Mouse (Mus musculus): ENCODE results near the gene Tmeff1. TPM values are rescaled to one million over a fixed set of nuclear protein-coding genes. Genes with fewer than 3 reads are reported as not detected.

Tmeff1 gene
- total RNA-seq, 2 experiments from 2014 or later = 1.3 TPM; not detected in 1

- ATAC-seq (replicated peaks; ENCODE audit: poor library complexity, severe bottlenecking) = no peak
Observed at GRCm38 (mm10) chr4:48615483-48615882, 30.5 kb downstream of the Tmeff1 start.

- no peak for ATAC-seq (replicated peaks; ENCODE audit: poor library complexity, severe bottlenecking)
Observed at GRCm38 (mm10) chr4:48617201-48617600, 32.2 kb downstream of the Tmeff1 start.

- no peak for ATAC-seq (replicated peaks; ENCODE audit: poor library complexity, severe bottlenecking)
Observed at GRCm38 (mm10) chr4:48620121-48620520, 35.1 kb downstream of the Tmeff1 start.

GRCm38 (mm10) chr4:48622246-48622645 lies 37.3 kb downstream of the Tmeff1 start:
- no peak for ATAC-seq (replicated peaks; ENCODE audit: poor library complexity, severe bottlenecking)

GRCm38 (mm10) chr4:48622946-48623345 lies 38.0 kb downstream of the Tmeff1 start:
- no peak for ATAC-seq (replicated peaks; ENCODE audit: poor library complexity, severe bottlenecking)

- ATAC-seq (replicated peaks; ENCODE audit: poor library complexity, severe bottlenecking) = no peak
Observed at GRCm38 (mm10) chr4:48624961-48625360, 40.0 kb downstream of the Tmeff1 start.

- ATAC-seq (replicated peaks; ENCODE audit: poor library complexity, severe bottlenecking) = no peak
Observed at GRCm38 (mm10) chr4:48625836-48626235, 40.9 kb downstream of the Tmeff1 start.

- no peak for ATAC-seq (replicated peaks; ENCODE audit: poor library complexity, severe bottlenecking)
Observed at GRCm38 (mm10) chr4:48629445-48629844, 44.5 kb downstream of the Tmeff1 start.

- ATAC-seq (replicated peaks; ENCODE audit: poor library complexity, severe bottlenecking) = no peak
Observed at GRCm38 (mm10) chr4:48633529-48633928, 48.6 kb downstream of the Tmeff1 start.

GRCm38 (mm10) chr4:48634058-48634457 lies 49.1 kb downstream of the Tmeff1 start:
- ATAC-seq (replicated peaks; ENCODE audit: poor library complexity, severe bottlenecking) = peak; percentile 44; the same call in 1 of the 2 replicates

GRCm38 (mm10) chr4:48636831-48637230 lies 51.9 kb downstream of the Tmeff1 start:
- no peak for ATAC-seq (replicated peaks; ENCODE audit: poor library complexity, severe bottlenecking)

- ATAC-seq (replicated peaks; ENCODE audit: poor library complexity, severe bottlenecking) = no peak
Observed at GRCm38 (mm10) chr4:48638132-48638531, 53.2 kb downstream of the Tmeff1 start.

GRCm38 (mm10) chr4:48639503-48639902 lies 54.5 kb downstream of the Tmeff1 start:
- ATAC-seq (replicated peaks; ENCODE audit: poor library complexity, severe bottlenecking) = no peak

GRCm38 (mm10) chr4:48643801-48644200 lies 58.8 kb downstream of the Tmeff1 start:
- no peak for ATAC-seq (replicated peaks; ENCODE audit: poor library complexity, severe bottlenecking)

- ATAC-seq (replicated peaks; ENCODE audit: poor library complexity, severe bottlenecking) = no peak
Observed at GRCm38 (mm10) chr4:48646143-48646542, 61.2 kb downstream of the Tmeff1 start.

GRCm38 (mm10) chr4:48650617-48651360 lies 65.8 kb downstream of the Tmeff1 start:
- no peak for ATAC-seq (replicated peaks; ENCODE audit: poor library complexity, severe bottlenecking)

- no peak for ATAC-seq (replicated peaks; ENCODE audit: poor library complexity, severe bottlenecking)
Observed at GRCm38 (mm10) chr4:48654118-48654517, 69.1 kb downstream of the Tmeff1 start.

- peak; percentile 91 for ATAC-seq (replicated peaks; ENCODE audit: poor library complexity, severe bottlenecking)
Observed at GRCm38 (mm10) chr4:48656530-48656929, 71.6 kb downstream of the Tmeff1 start.

GRCm38 (mm10) chr4:48660144-48660543 lies 75.2 kb downstream of the Tmeff1 start:
- peak; percentile 53; the same call in 1 of the 2 replicates for ATAC-seq (replicated peaks; ENCODE audit: poor library complexity, severe bottlenecking)

- no peak for ATAC-seq (replicated peaks; ENCODE audit: poor library complexity, severe bottlenecking)
Observed at GRCm38 (mm10) chr4:48660619-48661575, 75.9 kb downstream of the Tmeff1 start.

GRCm38 (mm10) chr4:48663271-48663670 lies 78.3 kb downstream of the Tmeff1 start, which contains the start of gene Cavin4:
Gene Cavin4, plus strand, starts transcription at chr4:48663514.
- no peak for ATAC-seq (replicated peaks; ENCODE audit: poor library complexity, severe bottlenecking)
